Mouse (Mus musculus): ENCODE measurements at regions not wholly inside any gene's neighbourhood (a gene's known extent, or its start where the extent isn't known, plus 50 kb on each side); places are given as distances from the start of the nearest gene placed in this dataset.

GRCm38 (mm10) chr13:110649378-110649777 is 254.5 kb downstream of the Plk2 start:
- H3K27me3 ChIP-seq, result no peaks in the 10 kb centered on the region
- H3K4me2 ChIP-seq, result no peak overlapping the region
- no peak overlapping the region for H3K27ac ChIP-seq
- 67% methylated on average over 1 of the region's 1 CpGs for WGBS
- H3K4me3 ChIP-seq, result no peak overlapping the region
- no peaks in the 10 kb centered on the region for H3K9me3 ChIP-seq
- H3K36me3 ChIP-seq, result no peaks in the 10 kb centered on the region
- no peak overlapping the region for H3K9ac ChIP-seq
- H3K4me1 ChIP-seq, result no peaks in the 10 kb centered on the region
- no peak for ATAC-seq (ENCODE audit: insufficient number of reproducible peaks, low FRiP score, low TSS enrichment, low read depth)

GRCm38 (mm10) chr13:110649870-110650497 is 255.1 kb downstream of the Plk2 start:
- Histone ChIP-seq H3K27me3 (no peaks in the 10 kb centered on the region), H3K36me3 (no peaks in the 10 kb centered on the region), H3K4me1 (no peaks in the 10 kb centered on the region), H3K27ac (no peak overlapping the region), H3K9ac (no peak overlapping the region), H3K4me2 (no peak overlapping the region), H3K9me3 (no peaks in the 10 kb centered on the region), H3K4me3 (no peak overlapping the region)
- ATAC-seq (ENCODE audit: insufficient number of reproducible peaks, low FRiP score, low TSS enrichment, low read depth), result no peak
- 47% methylated on average over 2 of the region's 2 CpGs for WGBS

- Histone ChIP-seq H3K9me3 (no peaks in the 10 kb centered on the region), H3K4me3 (no peak overlapping the region), H3K4me2 (no peak overlapping the region), H3K4me1 (no peaks in the 10 kb centered on the region), H3K9ac (no peak overlapping the region), H3K27me3 (no peaks in the 10 kb centered on the region), H3K27ac (no peak overlapping the region), H3K36me3 (no peaks in the 10 kb centered on the region)
- no peak for ATAC-seq (ENCODE audit: insufficient number of reproducible peaks, low FRiP score, low TSS enrichment, low read depth)
- WGBS, result 64% methylated on average over 7 of the region's 7 CpGs
These were observed 257.4 kb downstream of the Plk2 start for GRCm38 (mm10) chr13:110652201-110652600.

- Histone ChIP-seq H3K36me3 (no peaks in the 10 kb centered on the region), H3K4me2 (no peak overlapping the region), H3K9me3 (no peaks in the 10 kb centered on the region), H3K27me3 (no peaks in the 10 kb centered on the region), H3K4me3 (no peak overlapping the region), H3K4me1 (no peaks in the 10 kb centered on the region), H3K9ac (no peak overlapping the region), H3K27ac (no peak overlapping the region)
- WGBS, result 41% methylated on average over 2 of the region's 2 CpGs
- ATAC-seq (ENCODE audit: insufficient number of reproducible peaks, low FRiP score, low TSS enrichment, low read depth), result no peak
These were observed 270.4 kb downstream of the Plk2 start for GRCm38 (mm10) chr13:110665073-110665800.

GRCm38 (mm10) chr13:110667276-110667956 is 272.6 kb downstream of the Plk2 start:
- H3K27ac ChIP-seq, result no peak overlapping the region
- H3K36me3 ChIP-seq, result no peaks in the 10 kb centered on the region
- WGBS, result 62% methylated on average over 7 of the region's 7 CpGs
- H3K4me1 ChIP-seq, result no peaks in the 10 kb centered on the region
- no peak for ATAC-seq (ENCODE audit: insufficient number of reproducible peaks, low FRiP score, low TSS enrichment, low read depth)
- no peak overlapping the region for H3K9ac ChIP-seq
- H3K4me3 ChIP-seq, result no peak overlapping the region
- no peaks in the 10 kb centered on the region for H3K9me3 ChIP-seq
- no peak overlapping the region for H3K4me2 ChIP-seq
- no peaks in the 10 kb centered on the region for H3K27me3 ChIP-seq

DNA sequence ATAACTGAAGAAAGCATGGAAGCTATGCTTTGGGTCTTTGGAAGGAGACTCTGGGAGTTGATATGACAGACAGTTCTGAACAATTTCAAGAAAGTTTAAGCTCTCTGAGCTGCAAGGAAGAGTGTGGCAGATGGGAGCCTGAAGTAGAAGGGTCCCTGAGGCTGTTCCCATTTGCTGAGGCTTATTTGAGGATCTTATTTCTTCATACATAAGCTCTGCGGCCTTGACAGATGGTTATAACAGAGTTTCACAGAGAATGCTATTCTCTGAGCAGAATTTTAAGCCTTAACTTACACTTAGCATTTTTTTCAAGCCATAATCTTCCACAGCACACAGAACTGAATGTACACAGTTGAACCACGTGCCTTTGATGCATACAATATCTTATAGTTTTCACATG is 278.7 kb downstream of the Plk2 start:
- 57% methylated on average over 2 of the region's 2 CpGs for WGBS
- no peak for ATAC-seq (ENCODE audit: insufficient number of reproducible peaks, low FRiP score, low TSS enrichment, low read depth)
- Histone ChIP-seq H3K4me2 (no peak overlapping the region), H3K4me3 (no peak overlapping the region), H3K9me3 (no peaks in the 10 kb centered on the region), H3K36me3 (no peaks in the 10 kb centered on the region), H3K27ac (no peak overlapping the region), H3K9ac (no peak overlapping the region), H3K4me1 (no peaks in the 10 kb centered on the region), H3K27me3 (no peaks in the 10 kb centered on the region)

DNA sequence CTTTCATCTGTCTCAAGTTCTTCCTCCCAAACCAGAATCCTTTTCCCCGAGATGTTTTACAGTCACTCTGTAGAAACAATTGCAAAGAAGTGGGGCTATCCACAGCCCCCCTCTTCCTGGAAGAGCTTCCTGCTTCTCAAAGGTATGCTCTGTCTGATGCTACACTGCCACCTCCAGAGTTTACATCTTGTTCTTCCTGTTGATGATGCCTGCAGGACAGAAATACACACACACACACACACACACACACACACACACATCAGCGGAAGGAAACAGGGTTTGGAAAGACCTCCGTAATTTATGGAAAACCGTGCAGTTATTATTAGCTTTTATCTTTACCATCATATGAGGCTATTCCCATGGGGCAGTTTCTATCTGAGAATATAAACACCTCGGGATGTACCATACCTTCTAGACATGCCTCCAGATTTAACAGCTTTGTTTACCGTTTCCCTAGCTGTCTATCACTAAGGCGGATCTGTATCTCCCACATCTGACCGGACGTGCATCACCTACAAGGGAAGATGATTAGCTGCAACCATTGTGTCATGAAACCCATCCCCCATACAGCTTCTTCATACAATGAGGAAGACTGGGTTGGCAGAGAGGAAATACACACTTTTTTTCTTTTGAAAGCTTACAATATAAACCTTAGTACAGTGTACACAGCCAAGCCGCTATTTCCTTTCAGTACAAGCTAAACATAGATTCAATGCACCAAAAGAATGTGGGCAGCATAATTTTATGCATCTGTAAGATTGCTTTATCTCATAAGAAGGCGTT is 288.6 kb downstream of the Plk2 start:
- no peak overlapping the region for H3K4me3 ChIP-seq
- H3K4me2 ChIP-seq, result no peak overlapping the region
- WGBS, result 73% methylated on average over 11 of the region's 11 CpGs
- H3K36me3 ChIP-seq, result no peaks in the 10 kb centered on the region
- no peak overlapping the region for H3K27ac ChIP-seq
- H3K4me1 ChIP-seq, result no peaks in the 10 kb centered on the region
- H3K9me3 ChIP-seq, result no peaks in the 10 kb centered on the region
- H3K9ac ChIP-seq, result no peak overlapping the region
- ATAC-seq (ENCODE audit: insufficient number of reproducible peaks, low FRiP score, low TSS enrichment, low read depth), result no peak
- H3K27me3 ChIP-seq, result no peaks in the 10 kb centered on the region

DNA sequence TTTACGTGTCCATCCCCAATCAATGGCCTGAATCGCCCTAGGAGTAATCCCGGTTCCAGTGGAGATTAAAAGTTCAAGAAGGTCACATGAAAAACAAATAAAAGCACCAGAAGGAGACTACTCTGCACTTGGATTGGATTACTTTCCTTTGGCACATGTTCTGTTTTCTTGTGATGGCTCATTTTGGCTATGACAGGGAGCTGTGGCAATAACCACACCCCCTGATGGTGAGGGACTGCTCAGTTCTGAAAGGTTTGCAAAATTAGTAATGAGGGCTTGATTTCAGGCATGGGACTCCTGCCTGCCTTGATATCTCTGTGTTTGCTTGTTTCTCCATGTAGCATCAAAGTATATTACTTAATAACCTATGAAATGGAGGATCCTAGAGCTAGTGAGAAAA is 293.9 kb downstream of the Plk2 start:
- Histone ChIP-seq H3K4me1 (peaks cover 8% of the 10 kb centered on the region), H3K36me3 (no peaks in the 10 kb centered on the region), H3K27me3 (no peaks in the 10 kb centered on the region), H3K27ac (no peak overlapping the region), H3K9ac (no peak overlapping the region), H3K4me2 (no peak overlapping the region), H3K4me3 (no peak overlapping the region), H3K9me3 (no peaks in the 10 kb centered on the region)
- no peak for ATAC-seq (ENCODE audit: insufficient number of reproducible peaks, low FRiP score, low TSS enrichment, low read depth)
- WGBS, result 75% methylated on average over 3 of the region's 3 CpGs

GRCm38 (mm10) chr13:110690501-110691255 is 295.8 kb downstream of the Plk2 start:
- Histone ChIP-seq H3K4me2 (no peak overlapping the region), H3K9me3 (no peaks in the 10 kb centered on the region), H3K27me3 (no peaks in the 10 kb centered on the region), H3K4me1 (peaks cover 8% of the 10 kb centered on the region), H3K4me3 (no peak overlapping the region), H3K9ac (no peak overlapping the region), H3K27ac (no peak overlapping the region), H3K36me3 (no peaks in the 10 kb centered on the region)
- 35% methylated on average over 10 of the region's 10 CpGs for WGBS
- ATAC-seq (ENCODE audit: insufficient number of reproducible peaks, low FRiP score, low TSS enrichment, low read depth), result no peak

DNA sequence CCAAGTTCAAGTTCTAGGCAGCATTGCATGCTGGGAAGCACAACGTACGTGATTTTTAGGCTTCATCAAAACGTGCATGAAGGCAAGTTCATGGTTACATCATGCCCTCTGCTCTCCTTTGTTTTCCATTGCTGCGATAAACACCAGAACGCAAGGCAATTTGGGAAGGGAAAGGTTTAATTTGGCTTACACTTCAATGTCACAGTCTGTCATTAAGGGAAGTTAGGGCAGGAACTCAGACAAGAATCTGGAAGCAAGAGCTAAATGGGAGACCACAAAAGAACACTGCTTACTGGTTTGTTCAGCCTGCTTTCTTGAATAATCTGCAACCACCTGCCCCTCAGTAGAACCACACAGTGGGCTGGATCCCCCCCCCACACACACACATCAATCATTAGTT is 297.9 kb downstream of the Plk2 start:
- ATAC-seq (ENCODE audit: insufficient number of reproducible peaks, low FRiP score, low TSS enrichment, low read depth), result no peak
- 83% methylated on average over 5 of the region's 5 CpGs for WGBS

GRCm38 (mm10) chr13:110694876-110695275 is 300.0 kb downstream of the Plk2 start:
- H3K27me3 ChIP-seq, result no peaks in the 10 kb centered on the region
- H3K4me3 ChIP-seq, result no peak overlapping the region
- H3K9me3 ChIP-seq, result no peaks in the 10 kb centered on the region
- WGBS, result 53% methylated on average over 6 of the region's 6 CpGs
- no peak overlapping the region for H3K27ac ChIP-seq
- H3K9ac ChIP-seq, result no peak overlapping the region
- no peak overlapping the region for H3K4me2 ChIP-seq
- H3K4me1 ChIP-seq, result peaks cover 8% of the 10 kb centered on the region
- ATAC-seq (ENCODE audit: insufficient number of reproducible peaks, low FRiP score, low TSS enrichment, low read depth), result no peak
- H3K36me3 ChIP-seq, result no peaks in the 10 kb centered on the region

More for the DNA sequence above, 297.9 kb downstream of the Plk2 start:
- Histone ChIP-seq H3K36me3 (no peaks in the 10 kb centered on the region), H3K4me1 (peaks cover 8% of the 10 kb centered on the region), H3K9me3 (no peaks in the 10 kb centered on the region), H3K4me3 (no peak overlapping the region), H3K4me2 (no peak overlapping the region), H3K27ac (no peak overlapping the region), H3K9ac (no peak overlapping the region), H3K27me3 (no peaks in the 10 kb centered on the region)

All from limb, embryonic 15.5 days (tissue).